Mouse (Mus musculus) neural tube, embryonic 12.5 days (tissue): Measurements from ENCODE around the gene B4galt5. TPM values are rescaled to one million over a fixed set of nuclear protein-coding genes. Genes with fewer than 3 reads are reported as not detected.
"Not testable (repeated sequence)": the region's sequence is repeated elsewhere in the genome, so short reads cannot be mapped to it uniquely, and the experiment has no call there.

Experiments
- ATAC-seq: fragments of 200-750 bp; cut with Nextera tagmentation; 2 replicates; pipeline ENCODE4 v1.8.0; 2017; ENCODE audit warnings: low read depth, mild to moderate bottlenecking, moderate TSS enrichment, moderate library complexity; ENCODE audit not compliant: low FRiP score
- H3K27ac ChIP-seq: fragments of 300-500 bp; sonication (generic); 2 replicates; pipeline ENCODE4 v1.5.1; 2016
- H3K27me3 ChIP-seq: fragments of 300-500 bp; sonication (generic); replicated peaks from 2 replicates; pipeline ENCODE4 v1.6.1; 2016; ENCODE audit warnings: mild to moderate bottlenecking
- H3K36me3 ChIP-seq: fragments of 300-500 bp; sonication (generic); 2 replicates; pipeline ENCODE4 v1.6.1; 2016; ENCODE audit warnings: mild to moderate bottlenecking
- H3K4me1 ChIP-seq: fragments of 300-500 bp; sonication (generic); 2 replicates; pipeline ENCODE4 v1.6.1; 2016
- H3K4me2 ChIP-seq: fragments of 300-500 bp; sonication (generic); replicated peaks from 2 replicates; pipeline ENCODE4 v1.6.1; 2016; ENCODE audit warnings: mild to moderate bottlenecking
- H3K4me3 ChIP-seq: fragments of 300-500 bp; sonication (generic); 2 replicates; pipeline ENCODE4 v1.5.1; 2016
- H3K9ac ChIP-seq: fragments of 300-500 bp; sonication (generic); 2 replicates; pipeline ENCODE4 v1.6.1; 2016; ENCODE audit warnings: mild to moderate bottlenecking
- H3K9me3 ChIP-seq: fragments of 300-500 bp; sonication (generic); 2 replicates; pipeline ENCODE4 v1.6.1; 2016; ENCODE audit warnings: mild to moderate bottlenecking
- WGBS: fragments of 180-500 bp; shearing (Covaris S2); methylation state at CpG from one replicate; pipeline ENCODE4 v1.1.7; 2016; 5-methylcytosine and 5-hydroxymethylcytosine counted together
- polyA plus RNA-seq: library from polyadenylated mRNA; unstranded; fragments of >200 nt; fragmentation: Nextera tagmentation; extraction: Ambion mirVana; gene quantifications from 2 replicates; pipeline ENCODE4 v1.2.1, GENCODE M21; 2016

The B4galt5 gene
- polyA plus RNA-seq = 24.4 and 25.5 TPM in 2 replicates

- Histone ChIP-seq H3K9me3 (no peaks in the 10 kb centered on the region), H3K27me3 (no peaks in the 10 kb centered on the region), H3K4me3 (peak within 1 kb of the TSS; percentile 80), H3K4me2 (peak within 1 kb of the TSS; percentile 82), H3K9ac (peak within 1 kb of the TSS; percentile 90), H3K36me3 (no peaks in the 10 kb centered on the region), H3K4me1 (peaks cover 14% of the 10 kb centered on the region), H3K27ac (peak within 1 kb of the TSS; percentile 84)
- ATAC-seq = peak; percentile 51
- under 1% methylated on average over 89 of the region's 111 CpGs for WGBS
Measured at GRCm38 (mm10) chr2:167348376-167349282, at the start of gene B4galt5. TSS of gene B4galt5 (minus strand) at chr2:167349183.

- not testable (repeated sequence) for ATAC-seq, H3K4me1 ChIP-seq, H3K9ac ChIP-seq, H3K27me3 ChIP-seq, H3K9me3 ChIP-seq, H3K4me3 ChIP-seq, H3K36me3 ChIP-seq, H3K4me2 ChIP-seq, H3K27ac ChIP-seq
- WGBS = 94% methylated on average over 9 of the region's 9 CpGs
Measured at GRCm38 (mm10) chr2:167396420-167396819, 47.4 kb upstream of the B4galt5 start.

- no peaks in the 10 kb centered on the region for H3K9me3 ChIP-seq
- no peak overlapping the region for H3K4me2 ChIP-seq
- no peak overlapping the region for H3K9ac ChIP-seq
- H3K27ac ChIP-seq = no peak overlapping the region
- H3K27me3 ChIP-seq = no peaks in the 10 kb centered on the region
- no peak overlapping the region for H3K4me3 ChIP-seq
- H3K4me1 ChIP-seq = no peaks in the 10 kb centered on the region
- no peaks in the 10 kb centered on the region for H3K36me3 ChIP-seq
- 77% methylated on average over 7 of the region's 7 CpGs for WGBS
- no peak for ATAC-seq
Measured at GRCm38 (mm10) chr2:167394426-167394825, 45.4 kb upstream of the B4galt5 start.

GRCm38 (mm10) chr2:167386998-167387397, 38.0 kb upstream of the B4galt5 start:
- WGBS = 84% methylated on average over 6 of the region's 6 CpGs
- no peak for ATAC-seq
- no peaks in the 10 kb centered on the region for H3K9me3 ChIP-seq
- H3K4me3 ChIP-seq = no peak overlapping the region
- H3K27me3 ChIP-seq = no peaks in the 10 kb centered on the region
- H3K4me1 ChIP-seq = no peaks in the 10 kb centered on the region
- no peak overlapping the region for H3K9ac ChIP-seq
- no peak overlapping the region for H3K27ac ChIP-seq
- no peak overlapping the region for H3K4me2 ChIP-seq
- H3K36me3 ChIP-seq = no peaks in the 10 kb centered on the region

- 86% methylated on average over 4 of the region's 4 CpGs for WGBS
- Histone ChIP-seq H3K9ac (no peak overlapping the region), H3K9me3 (no peaks in the 10 kb centered on the region), H3K36me3 (no peaks in the 10 kb centered on the region), H3K27me3 (no peaks in the 10 kb centered on the region), H3K4me1 (no peaks in the 10 kb centered on the region), H3K27ac (no peak overlapping the region), H3K4me3 (no peak overlapping the region), H3K4me2 (no peak overlapping the region)
- no peak for ATAC-seq
Measured at GRCm38 (mm10) chr2:167386456-167386855, 37.5 kb upstream of the B4galt5 start.

GRCm38 (mm10) chr2:167383666-167384083, 34.7 kb upstream of the B4galt5 start:
- H3K27me3 ChIP-seq = no peaks in the 10 kb centered on the region
- peaks cover 8% of the 10 kb centered on the region for H3K4me1 ChIP-seq
- no peaks in the 10 kb centered on the region for H3K36me3 ChIP-seq
- no peaks in the 10 kb centered on the region for H3K9me3 ChIP-seq
- H3K27ac ChIP-seq = no peak overlapping the region
- H3K9ac ChIP-seq = no peak overlapping the region
- ATAC-seq = no peak
- H3K4me3 ChIP-seq = no peak overlapping the region
- whole genome bisulfite sequencing = 89% methylated on average over 13 of the region's 13 CpGs
- no peak overlapping the region for H3K4me2 ChIP-seq

GRCm38 (mm10) chr2:167382389-167382788, 33.4 kb upstream of the B4galt5 start:
- Histone ChIP-seq H3K4me2 (no peak overlapping the region), H3K27ac (no peak overlapping the region), H3K4me1 (peaks cover 8% of the 10 kb centered on the region), H3K4me3 (no peak overlapping the region), H3K9ac (no peak overlapping the region), H3K27me3 (no peaks in the 10 kb centered on the region), H3K36me3 (no peaks in the 10 kb centered on the region), H3K9me3 (no peaks in the 10 kb centered on the region)
- WGBS = 90% methylated on average over 7 of the region's 7 CpGs
- ATAC-seq = no peak

- WGBS = 81% methylated on average over 7 of the region's 7 CpGs
- Histone ChIP-seq H3K27ac (no peak overlapping the region), H3K4me3 (no peak overlapping the region), H3K9ac (no peak overlapping the region), H3K4me2 (no peak overlapping the region), H3K27me3 (no peaks in the 10 kb centered on the region), H3K4me1 (peaks cover 8% of the 10 kb centered on the region), H3K9me3 (no peaks in the 10 kb centered on the region), H3K36me3 (no peaks in the 10 kb centered on the region)
- ATAC-seq = no peak
Measured at GRCm38 (mm10) chr2:167381596-167381995, 32.6 kb upstream of the B4galt5 start.

- H3K9ac ChIP-seq = no peak overlapping the region
- WGBS = 53% methylated on average over 7 of the region's 7 CpGs
- peaks cover 8% of the 10 kb centered on the region for H3K4me1 ChIP-seq
- H3K27me3 ChIP-seq = no peaks in the 10 kb centered on the region
- ATAC-seq = no peak
- H3K27ac ChIP-seq = no peak overlapping the region
- no peak overlapping the region for H3K4me3 ChIP-seq
- H3K9me3 ChIP-seq = no peaks in the 10 kb centered on the region
- H3K4me2 ChIP-seq = no peak overlapping the region
- no peaks in the 10 kb centered on the region for H3K36me3 ChIP-seq
Measured at GRCm38 (mm10) chr2:167380615-167381285, 31.8 kb upstream of the B4galt5 start.

GRCm38 (mm10) chr2:167378972-167379371, 30.0 kb upstream of the B4galt5 start:
- H3K9me3 ChIP-seq = no peaks in the 10 kb centered on the region
- H3K4me1 ChIP-seq = peaks cover 8% of the 10 kb centered on the region
- 29% methylated on average over 4 of the region's 4 CpGs for WGBS
- no peak overlapping the region for H3K4me3 ChIP-seq
- H3K27ac ChIP-seq = no peak overlapping the region
- ATAC-seq = no peak
- no peak overlapping the region for H3K4me2 ChIP-seq
- H3K36me3 ChIP-seq = no peaks in the 10 kb centered on the region
- no peak overlapping the region for H3K9ac ChIP-seq
- no peaks in the 10 kb centered on the region for H3K27me3 ChIP-seq

- Histone ChIP-seq H3K27me3 (no peaks in the 10 kb centered on the region), H3K36me3 (no peaks in the 10 kb centered on the region), H3K9ac (no peak overlapping the region), H3K9me3 (no peaks in the 10 kb centered on the region), H3K27ac (no peak overlapping the region), H3K4me3 (no peak overlapping the region), H3K4me1 (peaks cover 8% of the 10 kb centered on the region), H3K4me2 (no peak overlapping the region)
- 74% methylated on average over 3 of the region's 3 CpGs for WGBS
- ATAC-seq = no peak
Measured at GRCm38 (mm10) chr2:167377697-167378096, 28.7 kb upstream of the B4galt5 start.

GRCm38 (mm10) chr2:167376160-167376564, 27.2 kb upstream of the B4galt5 start:
- 74% methylated on average over 8 of the region's 8 CpGs for WGBS
- ATAC-seq = no peak
- H3K4me3 ChIP-seq = no peak overlapping the region
- no peaks in the 10 kb centered on the region for H3K9me3 ChIP-seq
- no peaks in the 10 kb centered on the region for H3K36me3 ChIP-seq
- no peak overlapping the region for H3K9ac ChIP-seq
- no peak overlapping the region for H3K27ac ChIP-seq
- no peak overlapping the region for H3K4me2 ChIP-seq
- peaks cover 8% of the 10 kb centered on the region for H3K4me1 ChIP-seq
- no peaks in the 10 kb centered on the region for H3K27me3 ChIP-seq
